Mouse (Mus musculus): ENCODE results near the gene Chrna5. TPM values are rescaled to one million over a fixed set of nuclear protein-coding genes. Genes with fewer than 3 reads are reported as not detected.

Gene Chrna5
- total RNA-seq, 1 experiment from 2014 or later, result 0.85 TPM

DNA sequence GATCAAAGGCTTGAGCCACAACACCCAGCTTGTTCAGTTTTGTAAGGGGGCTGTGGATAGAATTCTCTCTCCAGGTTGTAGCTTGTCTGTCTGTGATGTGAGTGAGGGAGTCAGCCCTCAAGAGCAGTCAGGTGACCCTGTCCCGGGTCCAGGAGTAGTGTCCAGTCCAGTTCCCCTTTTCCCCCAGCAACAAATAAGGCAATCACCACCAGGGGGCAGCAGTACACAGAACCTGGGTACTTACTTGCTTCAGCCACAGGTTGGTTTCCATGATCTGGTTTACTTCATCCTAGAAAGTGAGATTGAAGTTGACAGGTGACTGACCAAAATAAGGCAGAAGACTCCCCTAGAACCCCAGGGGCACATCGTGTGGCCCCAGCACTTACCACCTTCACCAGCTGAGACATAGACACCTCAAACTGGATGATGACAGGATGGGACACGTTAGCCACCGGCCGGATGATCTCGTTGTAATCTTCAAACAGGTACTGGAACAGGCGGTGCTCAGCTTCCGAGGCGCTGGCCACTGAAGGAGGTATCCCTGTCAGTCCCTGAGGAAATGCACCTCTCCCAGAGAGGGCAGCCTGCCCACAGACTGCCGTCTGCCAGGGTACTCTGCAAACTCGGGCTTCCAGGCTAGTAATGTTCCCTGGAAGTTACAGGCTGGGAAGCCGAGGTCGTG, 43.4 kb downstream of the Chrna5 start:
- peak; percentile 91 for DNase-seq

GRCm38 (mm10) chr9:55025534-55026274, 45.0 kb downstream of the Chrna5 start:
- no peak for DNase-seq

DNA sequence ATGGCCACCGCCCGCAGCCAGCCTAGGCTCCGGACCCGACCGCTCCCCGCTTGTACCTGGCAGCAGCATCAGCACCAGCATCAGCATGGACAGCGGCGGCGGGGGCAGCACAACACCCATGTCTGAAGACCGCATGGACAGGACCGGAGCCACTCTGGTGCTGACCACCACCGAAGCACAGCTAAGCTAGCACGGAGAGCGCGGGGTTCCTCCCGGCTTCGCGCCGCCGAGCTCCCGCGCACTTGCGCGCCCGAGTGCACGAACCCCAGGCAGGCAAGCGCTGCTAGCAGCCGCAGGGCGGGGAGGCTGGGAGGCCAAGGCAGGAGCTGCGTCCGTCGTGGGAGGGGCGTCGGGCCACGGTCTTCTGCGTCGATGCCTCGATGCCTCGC, 45.6 kb downstream of the Chrna5 start, which contains the start of gene Chrna3:
Gene Chrna3 (minus strand): TSS at position 288 of the 389 bp plus-strand sequence.
- DNase-seq, result peak; percentile 56

- DNase-seq, result no peak
These were observed 50.9 kb downstream of the Chrna5 start for GRCm38 (mm10) chr9:55031435-55032167.

GRCm38 (mm10) chr9:55038948-55039347, 58.3 kb downstream of the Chrna5 start:
- no peak for DNase-seq

DNA sequence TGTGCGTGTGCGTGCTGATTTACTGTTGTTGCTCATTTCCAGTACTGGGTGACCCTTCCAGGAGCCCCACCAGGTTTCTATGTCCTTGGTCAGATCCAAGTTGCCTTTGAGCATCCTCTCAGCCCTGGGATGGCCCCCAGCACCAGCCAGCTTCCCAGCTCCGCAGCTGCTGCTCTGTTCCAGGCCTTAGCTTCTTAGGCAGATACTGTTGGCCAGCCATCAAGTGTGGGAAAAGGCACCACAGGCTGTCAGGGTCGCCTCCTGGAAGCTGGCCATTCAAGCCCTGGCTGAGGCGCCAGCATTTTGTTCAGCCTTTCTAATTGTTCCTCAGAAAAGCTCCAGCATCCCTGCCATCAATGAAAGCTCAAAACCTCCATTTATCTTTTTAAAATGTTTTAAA, 59.3 kb downstream of the Chrna5 start:
- no peak for DNase-seq

DNA sequence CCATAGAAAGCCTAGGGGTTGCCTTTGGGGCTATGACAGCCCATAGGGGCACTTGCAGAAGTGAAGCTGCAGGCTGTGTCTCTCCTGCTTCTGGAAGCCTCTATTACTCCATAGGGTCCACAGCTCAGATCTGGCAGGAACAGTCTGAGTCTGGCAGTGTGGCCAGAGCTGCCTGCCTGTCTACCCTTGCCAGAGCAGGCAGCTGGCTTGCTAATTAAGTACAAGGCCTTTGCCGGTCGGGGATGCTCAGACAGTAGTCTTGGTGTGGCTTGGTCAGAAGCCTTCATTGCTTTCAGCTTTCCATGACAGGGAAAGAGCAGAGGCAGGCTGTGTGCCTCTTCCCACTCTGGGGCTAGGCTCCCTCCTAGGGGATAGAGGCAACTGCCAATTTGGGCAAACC, 60.7 kb downstream of the Chrna5 start:
- no peak for DNase-seq

DNA sequence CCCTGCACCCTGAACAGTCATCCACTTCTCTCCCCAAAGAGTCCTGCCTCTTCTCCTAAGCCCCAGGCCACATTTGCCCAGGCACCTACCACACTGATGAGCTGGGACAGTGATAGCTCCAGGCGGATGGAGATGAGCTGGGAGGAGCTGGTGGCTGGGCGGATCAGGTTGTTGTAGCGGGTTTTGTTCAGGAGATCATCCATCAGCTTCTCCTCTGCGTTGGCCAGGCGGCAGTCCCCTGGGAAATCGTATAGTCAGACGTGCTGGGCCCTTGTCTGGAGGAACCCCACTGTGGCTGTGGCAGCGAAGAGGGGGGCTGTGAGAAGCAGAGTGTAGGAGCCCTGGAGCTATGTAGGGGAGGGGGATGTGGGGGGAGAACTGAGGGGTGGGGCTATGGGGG, 63.0 kb downstream of the Chrna5 start:
- no peak for DNase-seq

DNA sequence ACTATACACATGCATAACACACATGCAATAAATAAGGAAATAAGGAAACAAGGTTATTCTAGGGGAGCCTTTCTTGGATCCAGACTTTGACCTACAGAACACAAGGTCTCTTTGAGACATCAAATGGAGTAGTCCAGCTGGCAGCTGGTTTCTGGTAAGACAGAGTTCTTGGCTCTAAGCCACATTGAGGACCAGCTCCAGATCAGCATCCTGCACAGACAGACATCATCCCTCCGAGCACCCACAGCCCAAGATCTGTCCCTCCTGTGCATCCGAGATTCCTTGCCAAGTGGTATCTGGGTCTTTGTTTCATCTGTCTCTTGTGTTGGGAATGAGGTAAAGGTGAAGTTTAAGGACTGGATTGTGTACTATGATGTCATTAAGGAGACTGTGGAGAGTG, 64.3 kb downstream of the Chrna5 start:
- no peak for DNase-seq

DNA sequence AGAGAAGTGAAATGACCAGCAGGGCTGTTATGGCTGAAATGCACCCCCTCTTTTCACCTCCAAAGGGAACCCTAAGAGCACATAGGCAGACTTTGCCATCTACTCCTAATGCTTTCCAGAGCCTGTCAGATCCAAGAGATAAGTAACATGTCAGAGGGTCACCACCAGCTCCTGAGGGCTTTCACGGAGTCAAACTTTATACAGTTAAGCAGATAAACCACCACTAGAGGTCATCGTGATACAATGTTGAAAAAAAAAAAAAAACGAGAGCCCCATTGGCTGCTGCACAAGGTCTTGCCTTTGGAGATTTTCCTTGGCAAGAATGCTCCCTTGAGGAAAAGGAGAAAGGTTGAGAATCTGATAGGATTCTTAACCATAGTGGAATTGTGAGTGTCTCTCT, 66.1 kb downstream of the Chrna5 start:
- no peak for DNase-seq

- DNase-seq, result peak; percentile 45
These were observed 67.7 kb downstream of the Chrna5 start, which contains the start of gene Chrnb4 for GRCm38 (mm10) chr9:55048211-55048880. TSS of gene Chrnb4 (minus strand) at chr9:55048779.

DNA sequence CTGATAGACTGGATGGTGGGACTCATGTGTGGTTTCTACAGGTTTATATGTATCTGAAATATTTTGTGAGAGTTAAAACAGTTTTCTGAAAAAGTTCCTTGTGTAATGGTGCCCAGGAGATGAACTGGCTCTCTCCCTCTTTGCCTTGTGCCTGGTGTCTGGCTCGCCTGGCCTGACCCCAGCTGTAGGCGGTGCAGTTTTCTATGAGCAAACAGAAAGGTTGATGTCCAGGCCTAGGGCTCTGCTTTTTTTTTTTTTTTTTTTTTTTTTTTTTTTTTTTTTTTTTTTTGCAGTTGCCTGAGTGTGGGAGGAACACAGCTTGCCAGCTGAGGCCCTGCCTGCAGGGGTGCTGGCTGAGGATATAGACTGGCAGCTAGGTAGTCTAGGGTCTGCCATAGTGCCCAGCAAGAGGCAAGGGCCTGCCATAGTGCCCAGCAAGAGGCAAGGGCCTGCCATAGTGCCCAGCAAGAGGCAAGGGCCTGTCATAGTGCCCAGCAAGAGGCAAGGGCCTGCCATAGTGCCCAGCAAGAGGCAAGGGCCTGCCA, 74.8 kb downstream of the Chrna5 start:
- DNase-seq, result no peak

Other genes with a start within 250 kb of the Chrna5 start
- gene Wdr61, start 246.4 kb upstream of the Chrna5 start, total RNA-seq (2021), result 71.9 and 72.6 TPM in 2 replicates
- gene Crabp1, start 216.1 kb upstream of the Chrna5 start, total RNA-seq (2021), result 6.5 and 8.2 TPM in 2 replicates
- gene Ireb2, start 117.1 kb upstream of the Chrna5 start, total RNA-seq (2021), result 48.8 and 53.9 TPM in 2 replicates
- gene Hykk, start 63.6 kb upstream of the Chrna5 start, total RNA-seq (2021), result 2.4 and 8.6 TPM in 2 replicates
- 183 and 205 TPM in 2 replicates for gene Psma4, start 30.1 kb upstream of the Chrna5 start, total RNA-seq (2021)
- gene AY074887, start 29.9 kb upstream of the Chrna5 start, total RNA-seq (2021), result not detected in 2 replicates
- 9.6 and 13.0 TPM in 2 replicates for gene Chrna3, start 45.7 kb downstream of the Chrna5 start, total RNA-seq (2021)
- 4.3 and 6.6 TPM in 2 replicates for gene Chrnb4, start 67.9 kb downstream of the Chrna5 start, total RNA-seq (2021)
- gene Ube2q2, start 168.0 kb downstream of the Chrna5 start, total RNA-seq (2021), result 46.7 and 47.5 TPM in 2 replicates
- 27.5 and 31.5 TPM in 2 replicates for gene Fbxo22, start 228.0 kb downstream of the Chrna5 start, total RNA-seq (2021)

All from adrenal gland, postnatal 14 days (tissue).